In genomic region chr13:31579866-31580265, GRCm38 (mm10) we compare ENCODE assay signal across 12 mouse cellular contexts. TPM values are rescaled to one million over a fixed set of nuclear protein-coding genes. Genes with fewer than 3 reads are reported as not detected.
A peak's percentile ranks its signal among the peaks of the same experiment; 100 is the strongest.
DNase-seq lines count a peak whose midpoint lies in the region; ATAC-seq and TF ChIP-seq lines count a peak whose summit lies in the region.
"Had no signal": no experiment of that assay in that cellular context is flagged by ENCODE, and none has a peak within 500 bp of the region (broad histone marks: within the 10 kb centered on the region; RNA-seq: fewer than 3 reads in every experiment).

No protein-coding gene starts in this region.

- no peaks in the 10 kb centered on the region; the same call in 1 of the 2 replicates for H3K4me1 ChIP-seq in stomach, postnatal 0 days (replicated peaks; ENCODE audit: control insufficient read depth, insufficient read depth)

- DNase-seq in CD4-positive, CD25-positive, alpha-beta regulatory T cell, adult 2 months (ENCODE audit: low read depth, low spot score) = peak; percentile 23
- DNase-seq in thymus, postnatal 36 days = peak; percentile 1 to 4
- DNase-seq in thymus, postnatal 14 days = no peak
- peak; percentile 67 to 73 for DNase-seq in lung, adult 18-20 months
- DNase-seq in stomach, postnatal 0 days (ENCODE audit: low spot score) = peak; percentile 91
- DNase-seq in heart, adult 18-20 months = no peak
- DNase-seq in left cerebral cortex, adult 18-20 months (ENCODE audit: low spot score in 2 of 2) = no peak
- DNase-seq: liver, embryonic 13.5 days; right cerebral cortex, postnatal 14 days had no signal

- WGBS in stomach, postnatal 0 days = 49% methylated on average over 9 of the region's 9 CpGs

- no peaks in the 10 kb centered on the region for H3K27me3 ChIP-seq in stomach, postnatal 0 days (ENCODE audit: control insufficient read depth, insufficient read depth, low read length)
- H3K27me3 ChIP-seq: liver, embryonic 13.5 days had no signal

- H3K9me3 ChIP-seq in stomach, postnatal 0 days (ENCODE audit: control insufficient read depth, low read length) = no peaks in the 10 kb centered on the region
- H3K9me3 ChIP-seq: liver, embryonic 13.5 days had no signal

- TF ChIP-seq CTCF in stomach, postnatal 0 days (IDR thresholded peaks at IDR 0.05; ENCODE audit: low read depth) = peak; percentile 85

- ATAC-seq in CD4-positive, CD25-positive, alpha-beta regulatory T cell, adult 4 months = no peak
- peak; percentile 89 for ATAC-seq in stomach, postnatal 0 days (ENCODE audit: low FRiP score, low TSS enrichment)

- 0 out of 2 replicates have a peak overlapping the region, but pooled peaks have one; percentile 24 for H3K27ac ChIP-seq in stomach, postnatal 0 days (replicated peaks)
- H3K27ac ChIP-seq: liver, embryonic 13.5 days had no signal

- no peak overlapping the region for H3K4me3 ChIP-seq in stomach, postnatal 0 days (ENCODE audit: low read depth, low read length)
- H3K4me3 ChIP-seq: liver, embryonic 13.5 days had no signal

- no peak overlapping the region for H3K9ac ChIP-seq in stomach, postnatal 0 days (ENCODE audit: low read length)
- H3K9ac ChIP-seq: liver, embryonic 13.5 days had no signal

- no peak for TF ChIP-seq EP300 in stomach, postnatal 0 days (optimal IDR thresholded peaks at IDR 0.05)

- no peaks in the 10 kb centered on the region for H3K36me3 ChIP-seq in stomach, postnatal 0 days (ENCODE audit: control insufficient read depth, insufficient read depth, low read length)
- H3K36me3 ChIP-seq: liver, embryonic 13.5 days had no signal

- H3K4me2 ChIP-seq in stomach, postnatal 0 days (replicated peaks; ENCODE audit: low read depth) = peak overlapping the region; percentile 29; the same call in 1 of the 2 replicates
- H3K4me2 ChIP-seq: liver, embryonic 13.5 days had no signal

RNA-seq across cellular contexts. Expression of gene A530084C06Rik, which starts 20.7 kb away (rescaled TPM):
- not detected for polyA plus RNA-seq in CD4-positive, CD25-positive, alpha-beta regulatory T cell, adult 4 months (2017; shearing (Covaris generic))
- polyA plus RNA-seq in stomach, postnatal 0 days (2015; fragmentation: Nextera tagmentation; extraction: Ambion mirVana) = not detected in 2 replicates
- not detected for total RNA-seq in heart, adult 18-20 months (2021)
- under 1 TPM; 0.30 to 0.53 TPM for total RNA-seq in left cerebral cortex, adult 18-20 months (2021)
- polyA plus RNA-seq: heart, embryonic 16.5 days; liver, embryonic 13.5 days; neural tube, embryonic 11.5 days had no signal

RNA-seq across cellular contexts. Expression of gene Foxq1, which starts 23.9 kb away (rescaled TPM):
- not detected for polyA plus RNA-seq in CD4-positive, CD25-positive, alpha-beta regulatory T cell, adult 4 months (2017; shearing (Covaris generic))
- polyA plus RNA-seq in stomach, postnatal 0 days (2015; fragmentation: Nextera tagmentation; extraction: Ambion mirVana) = 35.7 and 47.1 TPM in 2 replicates
- under 1 TPM in 1 of 2 experiments, not detected in 1; 0.13 TPM for total RNA-seq in heart, adult 18-20 months (2021)
- 1 to 10 TPM; 2.2 to 2.3 TPM for total RNA-seq in left cerebral cortex, adult 18-20 months (2021)

RNA-seq across cellular contexts. Expression of gene Foxf2, which starts 45.8 kb away (rescaled TPM):
- polyA plus RNA-seq in CD4-positive, CD25-positive, alpha-beta regulatory T cell, adult 4 months (2017; shearing (Covaris generic)) = not detected
- polyA plus RNA-seq in stomach, postnatal 0 days (2015; fragmentation: Nextera tagmentation; extraction: Ambion mirVana) = 10.0 and 12.5 TPM in 2 replicates
- total RNA-seq in heart, adult 18-20 months (2021) = not detected
- 1 to 10 TPM; 5.9 to 6.0 TPM for total RNA-seq in left cerebral cortex, adult 18-20 months (2021)
- polyA plus RNA-seq: liver, embryonic 13.5 days had no signal

Comparison
In these comparisons a context has a peak if more than half of its experiments do, and no peak if none do; other contexts are left out.
1. DNase-seq: peak in CD4-positive, CD25-positive, alpha-beta regulatory T cell, adult 2 months (single experiment), thymus, postnatal 36 days (2 of 2), lung, adult 18-20 months (2 of 2) and stomach, postnatal 0 days (single experiment); none in thymus, postnatal 14 days (single experiment), heart, adult 18-20 months (0 of 2) and left cerebral cortex, adult 18-20 months (0 of 2).
2. RNA of gene Foxf2, which starts 45.8 kb away (total RNA-seq): 5.9 to 6.0 TPM in left cerebral cortex, adult 18-20 months; not detected in heart, adult 18-20 months; every median in the first group is over 4 times any median in the second.